In the genomic region with DNA sequence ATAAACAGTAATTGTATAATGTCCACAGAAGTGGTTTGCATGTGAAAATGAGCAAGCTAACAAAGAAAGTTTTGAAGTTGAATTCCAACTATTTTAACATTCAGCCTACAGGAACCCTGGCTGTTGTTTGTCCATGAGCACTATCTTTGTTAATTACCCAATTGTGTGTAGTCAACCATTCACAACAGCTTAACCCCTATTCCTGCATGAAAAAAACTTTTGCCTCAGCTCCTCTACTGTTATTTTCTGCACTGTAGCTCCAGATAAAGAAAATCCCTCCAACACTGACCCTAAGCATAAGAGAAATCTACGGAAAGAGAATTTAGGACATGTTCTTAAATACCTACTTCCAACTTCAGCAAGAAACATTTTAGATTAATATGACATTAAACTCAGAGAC, we compare ENCODE assay signal across 25 mouse cellular contexts.
DNase-seq lines count a peak whose midpoint lies in the region; ATAC-seq lines count a peak whose summit lies in the region.
"Had no signal": no experiment of that assay in that cellular context is flagged by ENCODE, and none has a peak within 500 bp of the region (broad histone marks: within the 10 kb centered on the region; RNA-seq: fewer than 3 reads in every experiment).

No protein-coding gene starts in this region.

- H3K4me1 ChIP-seq in forebrain, embryonic 11.5 days (replicated peaks; ENCODE audit: control insufficient read depth, insufficient read depth, low read length) = no peaks in the 10 kb centered on the region
- H3K4me1 ChIP-seq in forebrain, embryonic 14.5 days (ENCODE audit: control insufficient read depth, insufficient read depth, low read length) = no peaks in the 10 kb centered on the region
- no peaks in the 10 kb centered on the region for H3K4me1 ChIP-seq in midbrain, embryonic 11.5 days (ENCODE audit: control insufficient read depth, insufficient read depth, low read length)
- H3K4me1 ChIP-seq in midbrain, embryonic 10.5 days = peaks cover 17% of the 10 kb centered on the region
- peaks cover 3% of the 10 kb centered on the region; the same call in 1 of the 2 replicates for H3K4me1 ChIP-seq in midbrain, embryonic 15.5 days
- H3K4me1 ChIP-seq in midbrain, embryonic 13.5 days (replicated peaks) = peaks cover 10% of the 10 kb centered on the region
- H3K4me1 ChIP-seq: embryonic facial prominence, embryonic 10.5 days; embryonic facial prominence, embryonic 13.5 days; heart, embryonic 12.5 days; heart, embryonic 15.5 days; hindbrain, embryonic 13.5 days had no signal

- no peaks in the 10 kb centered on the region for H3K36me3 ChIP-seq in forebrain, embryonic 11.5 days (ENCODE audit: control insufficient read depth, insufficient read depth, low read length)
- no peaks in the 10 kb centered on the region for H3K36me3 ChIP-seq in forebrain, embryonic 14.5 days (ENCODE audit: control insufficient read depth, insufficient read depth, low read length)
- H3K36me3 ChIP-seq in midbrain, embryonic 11.5 days (ENCODE audit: control insufficient read depth, insufficient read depth, low read length) = no peaks in the 10 kb centered on the region
- H3K36me3 ChIP-seq in midbrain, embryonic 10.5 days = no peaks in the 10 kb centered on the region
- H3K36me3 ChIP-seq in midbrain, embryonic 15.5 days (replicated peaks) = no peaks in the 10 kb centered on the region
- H3K36me3 ChIP-seq in midbrain, embryonic 13.5 days = no peaks in the 10 kb centered on the region
- H3K36me3 ChIP-seq: embryonic facial prominence, embryonic 10.5 days; embryonic facial prominence, embryonic 13.5 days; heart, embryonic 12.5 days; heart, embryonic 15.5 days; hindbrain, embryonic 10.5 days; hindbrain, embryonic 13.5 days had no signal

- no peak for DNase-seq in forebrain, embryonic 11.5 days (ENCODE audit: low spot score)
- DNase-seq in forebrain, embryonic 14.5 days (ENCODE audit: low spot score) = no peak
- DNase-seq in midbrain, embryonic 11.5 days (ENCODE audit: low spot score, missing footprints) = no peak
- DNase-seq in midbrain, embryonic 10.5 days (ENCODE audit: low spot score) = no peak
- DNase-seq: adrenal gland, adult 8-10 months; adrenal gland, postnatal 25 days; cerebellum, adult 11-12 months; cerebellum, adult 8-10 months; cerebellum, postnatal 10 days; cerebellum, postnatal 36 days; embryo, embryonic 11 days; gastrocnemius, postnatal 25 days; heart, adult 18-20 months; heart, postnatal 10 days; heart, postnatal 36 days had no signal

- no peak overlapping the region for H3K4me3 ChIP-seq in forebrain, embryonic 11.5 days (ENCODE audit: low read depth, low read length)
- H3K4me3 ChIP-seq in forebrain, embryonic 14.5 days (ENCODE audit: low read depth, low read length) = no peak overlapping the region
- H3K4me3 ChIP-seq in midbrain, embryonic 11.5 days (ENCODE audit: low read depth, low read length) = no peak overlapping the region
- no peak overlapping the region for H3K4me3 ChIP-seq in midbrain, embryonic 10.5 days
- no peak overlapping the region for H3K4me3 ChIP-seq in midbrain, embryonic 15.5 days
- no peak overlapping the region for H3K4me3 ChIP-seq in midbrain, embryonic 13.5 days (replicated peaks)
- H3K4me3 ChIP-seq: embryonic facial prominence, embryonic 10.5 days; embryonic facial prominence, embryonic 13.5 days; erythroblast, embryonic 14.5 days; heart, embryonic 12.5 days; heart, embryonic 15.5 days; hindbrain, embryonic 10.5 days; hindbrain, embryonic 13.5 days had no signal

- H3K9me3 ChIP-seq in forebrain, embryonic 11.5 days (ENCODE audit: control insufficient read depth, low read length) = no peaks in the 10 kb centered on the region
- no peaks in the 10 kb centered on the region for H3K9me3 ChIP-seq in forebrain, embryonic 14.5 days (replicated peaks; ENCODE audit: control insufficient read depth, low read length)
- no peaks in the 10 kb centered on the region for H3K9me3 ChIP-seq in midbrain, embryonic 11.5 days (ENCODE audit: control insufficient read depth, low read length)
- H3K9me3 ChIP-seq in midbrain, embryonic 10.5 days (replicated peaks) = no peaks in the 10 kb centered on the region
- no peaks in the 10 kb centered on the region for H3K9me3 ChIP-seq in midbrain, embryonic 15.5 days
- H3K9me3 ChIP-seq in midbrain, embryonic 13.5 days = no peaks in the 10 kb centered on the region
- H3K9me3 ChIP-seq: embryonic facial prominence, embryonic 10.5 days; embryonic facial prominence, embryonic 13.5 days; heart, embryonic 12.5 days; heart, embryonic 15.5 days; hindbrain, embryonic 10.5 days; hindbrain, embryonic 13.5 days had no signal

- no peak overlapping the region for H3K9ac ChIP-seq in forebrain, embryonic 11.5 days (ENCODE audit: low read length)
- no peak overlapping the region for H3K9ac ChIP-seq in forebrain, embryonic 14.5 days (ENCODE audit: low read length)
- H3K9ac ChIP-seq in midbrain, embryonic 11.5 days (ENCODE audit: low read length) = no peak overlapping the region
- no peak overlapping the region for H3K9ac ChIP-seq in midbrain, embryonic 15.5 days
- H3K9ac ChIP-seq in midbrain, embryonic 13.5 days (replicated peaks) = no peak overlapping the region
- H3K9ac ChIP-seq: embryonic facial prominence, embryonic 13.5 days; heart, embryonic 12.5 days; heart, embryonic 15.5 days; hindbrain, embryonic 13.5 days had no signal

- peak; percentile 64; the same call in 1 of the 2 replicates for ATAC-seq in forebrain, embryonic 11.5 days (replicated peaks; ENCODE audit: low FRiP score)
- no peak for ATAC-seq in forebrain, embryonic 14.5 days
- peak; percentile 62 for ATAC-seq in midbrain, embryonic 11.5 days (ENCODE audit: low FRiP score)
- peak; percentile 9; the same call in 1 of the 2 replicates for ATAC-seq in midbrain, embryonic 15.5 days (replicated peaks)
- ATAC-seq in midbrain, embryonic 13.5 days = no peak
- ATAC-seq: activated CD4-positive, CD25-positive, alpha-beta regulatory T cell, adult 4 months had no signal

- H3K27me3 ChIP-seq in forebrain, embryonic 11.5 days (ENCODE audit: control insufficient read depth, insufficient read depth, low read length) = no peaks in the 10 kb centered on the region
- no peaks in the 10 kb centered on the region for H3K27me3 ChIP-seq in forebrain, embryonic 14.5 days (replicated peaks; ENCODE audit: control insufficient read depth, insufficient read depth, low read length)
- H3K27me3 ChIP-seq in midbrain, embryonic 11.5 days (ENCODE audit: control insufficient read depth, insufficient read depth, low read length) = no peaks in the 10 kb centered on the region
- H3K27me3 ChIP-seq in midbrain, embryonic 10.5 days (ENCODE audit: low read depth, poor library complexity, severe bottlenecking) = no peaks in the 10 kb centered on the region
- H3K27me3 ChIP-seq in midbrain, embryonic 15.5 days (replicated peaks) = no peaks in the 10 kb centered on the region
- H3K27me3 ChIP-seq in midbrain, embryonic 13.5 days = no peaks in the 10 kb centered on the region
- H3K27me3 ChIP-seq: embryonic facial prominence, embryonic 13.5 days; heart, embryonic 12.5 days; heart, embryonic 15.5 days; hindbrain, embryonic 13.5 days had no signal

- H3K4me2 ChIP-seq in forebrain, embryonic 11.5 days (ENCODE audit: low read depth, low read length, severe bottlenecking) = no peak overlapping the region
- H3K4me2 ChIP-seq in forebrain, embryonic 14.5 days (ENCODE audit: low read length) = no peak overlapping the region
- no peak overlapping the region for H3K4me2 ChIP-seq in midbrain, embryonic 11.5 days
- H3K4me2 ChIP-seq in midbrain, embryonic 15.5 days = no peak overlapping the region
- H3K4me2 ChIP-seq in midbrain, embryonic 13.5 days (replicated peaks) = no peak overlapping the region
- H3K4me2 ChIP-seq: embryonic facial prominence, embryonic 13.5 days; heart, embryonic 12.5 days; heart, embryonic 15.5 days; hindbrain, embryonic 13.5 days had no signal

- no peak overlapping the region for H3K27ac ChIP-seq in forebrain, embryonic 11.5 days (ENCODE audit: low read depth, low read length)
- H3K27ac ChIP-seq in forebrain, embryonic 14.5 days (ENCODE audit: low read depth, low read length) = no peak overlapping the region
- H3K27ac ChIP-seq in midbrain, embryonic 11.5 days (ENCODE audit: low read depth, low read length) = no peak overlapping the region
- no peak overlapping the region; the same call in 1 of the 2 replicates for H3K27ac ChIP-seq in midbrain, embryonic 10.5 days (replicated peaks)
- no peak overlapping the region for H3K27ac ChIP-seq in midbrain, embryonic 15.5 days
- H3K27ac ChIP-seq in midbrain, embryonic 13.5 days = no peak overlapping the region
- H3K27ac ChIP-seq: embryonic facial prominence, embryonic 10.5 days; embryonic facial prominence, embryonic 13.5 days; heart, embryonic 15.5 days; hindbrain, embryonic 13.5 days had no signal

- 42% methylated on average over 1 of the region's 1 CpGs for WGBS in forebrain, embryonic 11.5 days
- 27% methylated on average over 1 of the region's 1 CpGs for WGBS in forebrain, embryonic 14.5 days
- 41% methylated on average over 1 of the region's 1 CpGs for WGBS in midbrain, embryonic 11.5 days
- 44% methylated on average over 1 of the region's 1 CpGs for WGBS in midbrain, embryonic 10.5 days
- WGBS in midbrain, embryonic 15.5 days = 40% methylated on average over 1 of the region's 1 CpGs
- WGBS in midbrain, embryonic 13.5 days = 18% methylated on average over 1 of the region's 1 CpGs

Comparison
In these comparisons a context has a peak if more than half of its experiments do, and no peak if none do; other contexts are left out.
1. ATAC-seq: peak in forebrain, embryonic 11.5 days (single experiment), midbrain, embryonic 11.5 days (single experiment) and midbrain, embryonic 15.5 days (single experiment); none in forebrain, embryonic 14.5 days (single experiment) and midbrain, embryonic 13.5 days (single experiment).